Mouse (Mus musculus): ENCODE measurements around the gene Rhpn2.

Rhpn2 gene

GRCm38 (mm10) chr7:35396542-35397168 lies 62.7 kb downstream of the Rhpn2 start, which contains the start of the genes Faap24 and Cep89:
TSS of gene Faap24 (minus strand) at chr7:35396836.
TSS of gene Cep89 (plus strand) at chr7:35397035.
- TF ChIP-seq GATA4 (IDR thresholded peaks at IDR 0.05; ENCODE audit: insufficient replicate concordance, low read length) = no peak

DNA sequence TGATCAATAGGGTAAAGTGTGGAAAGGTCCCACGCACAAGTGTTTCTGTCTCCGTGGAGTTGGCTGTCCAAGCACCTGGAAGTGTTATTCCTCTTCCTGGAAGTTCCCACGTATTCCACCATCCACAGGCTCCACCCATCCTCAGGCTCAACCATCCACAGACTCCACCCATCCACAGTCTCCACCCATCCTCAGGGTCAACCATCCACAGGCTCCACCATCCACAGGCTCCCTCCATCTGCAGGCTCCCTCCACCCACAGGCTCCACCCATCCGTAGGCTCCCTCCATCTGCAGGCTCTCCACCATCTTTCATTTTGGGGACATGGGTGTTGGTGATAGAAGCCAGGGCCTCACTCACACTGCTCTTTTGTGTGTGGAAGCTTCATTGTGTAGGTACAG lies 67.2 kb downstream of the Rhpn2 start:
- TF ChIP-seq GATA4 (IDR thresholded peaks at IDR 0.05; ENCODE audit: insufficient replicate concordance, low read length) = no peak

- TF ChIP-seq GATA4 (IDR thresholded peaks at IDR 0.05; ENCODE audit: insufficient replicate concordance, low read length) = no peak
Observed at GRCm38 (mm10) chr7:35415226-35415625, 81.3 kb downstream of the Rhpn2 start.

DNA sequence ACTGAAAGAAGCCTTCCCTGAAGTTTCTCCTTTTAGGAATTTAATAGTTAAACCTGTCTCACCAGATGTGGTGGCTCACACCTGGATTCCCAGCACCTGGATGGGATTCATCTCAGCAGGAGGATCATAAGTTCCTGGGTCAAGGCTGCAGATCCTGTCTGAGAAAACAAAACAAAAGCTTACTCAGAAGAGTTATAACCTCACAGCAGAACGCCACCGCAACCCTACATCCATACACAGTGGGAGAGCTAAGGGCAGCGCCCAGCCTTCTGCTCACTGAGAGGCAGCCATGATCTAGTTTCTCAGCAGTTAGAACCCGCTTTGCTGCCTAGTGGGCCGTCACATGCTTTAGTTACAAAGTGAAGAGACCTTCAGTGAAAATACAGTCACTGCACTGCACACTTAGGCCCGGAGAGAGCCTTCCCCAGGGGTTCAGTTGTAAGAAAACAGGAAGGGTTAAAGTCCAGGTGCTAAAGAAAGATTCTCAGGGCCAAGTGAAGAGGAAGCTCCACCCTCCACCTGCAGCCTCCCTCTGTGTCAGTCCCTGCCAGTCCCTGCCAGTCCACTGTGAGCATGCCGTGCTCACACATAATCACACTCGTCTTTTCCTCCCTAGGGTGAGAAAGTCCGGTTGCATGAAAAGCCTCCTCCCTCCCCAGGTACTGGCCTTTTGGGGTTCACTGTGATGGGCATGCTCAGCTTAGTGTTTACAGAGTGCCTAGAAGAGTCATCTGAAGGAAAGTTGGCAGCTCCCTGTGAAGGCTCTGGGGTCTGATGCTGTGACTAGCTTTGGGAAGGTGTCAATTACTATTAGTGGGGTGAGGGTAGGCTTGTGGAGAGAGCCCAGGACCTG lies 82.1 kb downstream of the Rhpn2 start:
- no peak for TF ChIP-seq GATA4 (IDR thresholded peaks at IDR 0.05; ENCODE audit: insufficient replicate concordance, low read length)

DNA sequence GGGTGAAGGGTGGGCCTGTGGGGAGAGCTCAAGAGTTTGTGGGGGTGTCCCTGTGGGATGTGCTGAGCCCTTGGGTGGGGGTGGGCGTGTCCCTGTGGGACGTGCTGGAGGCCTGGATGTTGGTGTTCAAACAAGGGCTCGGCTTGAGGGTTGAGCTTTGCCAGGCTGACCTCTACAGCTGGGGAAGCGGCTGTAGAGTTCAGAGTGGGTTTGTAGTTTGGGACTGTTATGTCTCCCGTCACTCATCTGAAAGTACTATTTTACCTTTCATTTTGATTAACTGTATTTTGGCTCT lies 82.6 kb downstream of the Rhpn2 start:
- TF ChIP-seq GATA4 (IDR thresholded peaks at IDR 0.05; ENCODE audit: insufficient replicate concordance, low read length) = no peak

GRCm38 (mm10) chr7:35423071-35423470 lies 89.1 kb downstream of the Rhpn2 start:
- no peak for TF ChIP-seq GATA4 (IDR thresholded peaks at IDR 0.05; ENCODE audit: insufficient replicate concordance, low read length)

DNA sequence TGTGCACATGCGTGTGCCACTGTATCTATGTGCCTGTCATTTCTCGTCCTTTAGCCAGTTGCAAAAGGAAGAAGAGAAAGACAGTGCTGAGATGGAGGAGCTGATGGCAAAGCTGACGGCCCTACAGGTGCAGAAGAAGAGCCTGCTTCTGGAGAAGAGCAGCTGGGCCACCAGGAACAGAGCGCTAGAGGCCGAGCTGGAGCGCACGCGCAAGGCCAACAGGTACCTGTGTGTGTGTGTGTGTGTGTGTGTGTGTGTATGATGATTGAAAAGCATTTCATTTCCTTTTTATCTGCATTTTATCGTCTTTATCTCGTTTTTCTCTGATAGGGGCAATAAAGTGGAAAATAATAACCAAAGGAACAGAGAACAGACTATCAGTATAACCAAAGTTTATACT lies 94.2 kb downstream of the Rhpn2 start:
- no peak for TF ChIP-seq GATA4 (IDR thresholded peaks at IDR 0.05; ENCODE audit: insufficient replicate concordance, low read length)

DNA sequence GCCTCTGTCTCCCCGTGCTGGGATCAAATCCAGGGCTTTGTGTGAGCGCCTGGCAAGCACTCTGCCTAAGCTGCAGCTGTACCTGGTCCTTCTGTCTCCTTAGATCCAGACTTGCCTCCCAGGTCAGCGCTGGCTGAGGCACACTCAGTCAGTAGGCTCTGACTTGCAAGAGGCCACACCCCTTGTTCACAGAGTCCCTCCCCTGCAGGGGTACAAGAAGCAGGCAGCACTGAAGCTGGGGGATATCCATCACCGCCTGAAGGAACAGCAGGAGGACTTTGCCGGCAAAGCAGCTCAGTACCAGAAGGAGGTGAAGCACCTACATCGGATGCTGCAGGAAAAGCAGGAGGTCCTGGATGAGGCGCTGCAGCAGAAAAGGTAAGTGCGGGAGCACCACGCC lies 101.3 kb downstream of the Rhpn2 start:
- no peak for TF ChIP-seq GATA4 (IDR thresholded peaks at IDR 0.05; ENCODE audit: insufficient replicate concordance, low read length)
